Mouse (Mus musculus): ENCODE measurements at regions not wholly inside any gene's neighbourhood (a gene's known extent, or its start where the extent isn't known, plus 50 kb on each side); places are given as distances from the start of the nearest gene placed in this dataset.
"Not testable (repeated sequence)": the region's sequence is repeated elsewhere in the genome, so short reads cannot be mapped to it uniquely, and the experiment has no call there.

GRCm38 (mm10) chr8:18005660-18006059 lies 972.4 kb downstream of the Defb40 start:
- DNase-seq, result no peak

GRCm38 (mm10) chr8:18000750-18001149 lies 977.3 kb downstream of the Defb40 start:
- no peak for DNase-seq

GRCm38 (mm10) chr8:17984779-17985178 lies 993.3 kb downstream of the Defb40 start:
- DNase-seq, result no peak

GRCm38 (mm10) chr8:17948848-17949247 lies 1029.2 kb downstream of the Defb40 start:
- DNase-seq, result no peak

GRCm38 (mm10) chr8:17948053-17948834 lies 1029.8 kb downstream of the Defb40 start:
- DNase-seq, result no peak

GRCm38 (mm10) chr8:17934696-17935095 lies 1043.4 kb downstream of the Defb40 start:
- no peak for DNase-seq

- no peak for DNase-seq
Measured at GRCm38 (mm10) chr8:17909316-17909715, 1068.7 kb downstream of the Defb40 start.

GRCm38 (mm10) chr8:17888598-17888997 lies 1089.5 kb downstream of the Defb40 start:
- not testable (repeated sequence) for DNase-seq

GRCm38 (mm10) chr8:17863388-17863787 lies 1114.7 kb downstream of the Defb40 start:
- no peak for DNase-seq

Data from adrenal gland, postnatal 36 days (tissue).